Mouse (Mus musculus): Measurements from ENCODE around the gene Disp1. TPM values are rescaled to one million over a fixed set of nuclear protein-coding genes. Genes with fewer than 3 reads are reported as not detected.

Disp1 gene
- polyA plus RNA-seq (2016; fragmentation: Nextera tagmentation; extraction: Ambion mirVana): 22.1 and 25.3 TPM in 2 replicates

DNA sequence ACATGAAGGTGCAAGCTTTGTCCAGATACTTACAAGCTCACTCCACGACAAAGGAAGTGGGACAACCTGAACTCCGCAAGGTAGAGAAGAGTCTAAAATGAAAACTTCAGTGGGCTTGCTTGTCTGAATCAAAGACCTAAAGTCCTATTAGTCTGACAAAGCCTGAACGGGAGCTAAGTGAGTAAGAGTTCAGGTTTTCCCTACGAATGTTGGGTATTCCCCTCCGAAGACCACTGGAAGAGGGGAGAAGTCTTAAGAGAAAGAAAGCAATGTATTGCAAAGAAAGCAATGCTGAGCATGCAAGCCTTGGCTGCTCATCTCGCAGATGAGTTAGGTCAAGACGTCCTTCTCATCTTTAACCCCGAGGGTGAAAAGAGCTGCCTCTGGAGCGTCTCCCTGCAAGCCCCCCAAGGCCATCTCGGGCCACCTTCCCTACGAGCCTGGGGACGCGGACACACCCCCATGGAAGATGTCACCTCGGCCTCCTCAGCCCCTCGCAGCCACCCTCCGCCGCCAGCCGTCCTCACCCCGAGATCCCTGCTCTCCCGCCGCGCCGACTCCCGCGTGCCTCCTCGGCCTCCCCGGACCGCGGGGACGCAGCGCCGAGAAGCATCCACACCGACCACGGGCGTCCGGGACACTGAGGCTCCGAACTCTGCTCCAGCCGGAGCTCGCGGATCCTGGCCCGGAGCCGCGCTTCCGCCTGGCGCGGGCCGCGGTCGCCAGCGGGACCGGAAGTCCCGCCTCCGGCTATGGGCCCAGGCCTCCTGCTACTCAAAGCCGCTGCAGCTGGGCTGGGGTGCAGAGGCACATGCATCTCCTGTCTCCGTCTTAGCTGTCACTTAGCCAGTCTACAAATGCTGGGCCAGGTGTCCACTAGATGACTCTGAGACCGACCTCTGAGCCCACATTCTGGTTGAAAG, at the start of gene Disp1:
Gene Disp1 (minus strand): TSS at position 727 of the 923 bp plus-strand sequence.
- Histone ChIP-seq H3K9ac (replicated peaks) (peak within 1 kb of the TSS; percentile 93), H3K27ac (peak within 1 kb of the TSS; percentile 80), H3K36me3 (peaks cover 5% of the 10 kb centered on the region; the same call in 1 of the 2 replicates), H3K9me3 (no peaks in the 10 kb centered on the region), H3K4me2 (peak within 1 kb of the TSS; percentile 73), H3K27me3 (no peaks in the 10 kb centered on the region), H3K4me1 (replicated peaks) (peaks cover 19% of the 10 kb centered on the region), H3K4me3 (replicated peaks) (peak within 1 kb of the TSS; percentile 74)
- 3% methylated on average over 56 of the region's 56 CpGs for WGBS
- ATAC-seq (ENCODE audit: insufficient number of reproducible peaks, insufficient read depth, low FRiP score, low TSS enrichment, low read depth): peak; percentile 93

DNA sequence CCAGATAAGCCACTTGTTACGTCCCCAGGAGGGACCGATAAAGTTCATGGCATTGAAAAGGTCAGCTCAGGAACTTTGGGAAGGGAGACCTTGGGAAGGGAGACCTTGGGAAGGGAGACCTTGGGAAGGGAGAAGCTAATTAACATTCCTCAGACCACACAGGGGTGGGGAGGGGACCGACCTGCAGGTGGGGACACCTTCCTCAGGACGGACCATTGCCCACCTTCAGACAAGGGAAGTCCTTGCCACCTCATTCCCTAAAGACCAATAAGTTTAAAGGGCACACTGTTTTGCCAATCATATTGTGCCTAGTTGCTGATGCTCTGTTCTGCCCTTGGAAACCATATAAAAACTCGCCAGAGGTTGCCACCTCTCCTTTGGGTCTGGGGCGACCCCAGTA, 46.3 kb upstream of the Disp1 start:
- 77% methylated on average over 6 of the region's 6 CpGs for WGBS
- 0 out of 2 replicates have a peak, but pooled peaks cover 3% of the 10 kb centered on the region for H3K9me3 ChIP-seq
- H3K27me3 ChIP-seq: no peaks in the 10 kb centered on the region
- no peak overlapping the region for H3K4me3 ChIP-seq (replicated peaks)
- H3K36me3 ChIP-seq: no peaks in the 10 kb centered on the region
- ATAC-seq (ENCODE audit: insufficient number of reproducible peaks, insufficient read depth, low FRiP score, low TSS enrichment, low read depth): no peak
- H3K27ac ChIP-seq: no peak overlapping the region
- no peak overlapping the region for H3K9ac ChIP-seq (replicated peaks)
- H3K4me1 ChIP-seq (replicated peaks): peaks cover 4% of the 10 kb centered on the region; the same call in 1 of the 2 replicates
- H3K4me2 ChIP-seq: no peak overlapping the region

DNA sequence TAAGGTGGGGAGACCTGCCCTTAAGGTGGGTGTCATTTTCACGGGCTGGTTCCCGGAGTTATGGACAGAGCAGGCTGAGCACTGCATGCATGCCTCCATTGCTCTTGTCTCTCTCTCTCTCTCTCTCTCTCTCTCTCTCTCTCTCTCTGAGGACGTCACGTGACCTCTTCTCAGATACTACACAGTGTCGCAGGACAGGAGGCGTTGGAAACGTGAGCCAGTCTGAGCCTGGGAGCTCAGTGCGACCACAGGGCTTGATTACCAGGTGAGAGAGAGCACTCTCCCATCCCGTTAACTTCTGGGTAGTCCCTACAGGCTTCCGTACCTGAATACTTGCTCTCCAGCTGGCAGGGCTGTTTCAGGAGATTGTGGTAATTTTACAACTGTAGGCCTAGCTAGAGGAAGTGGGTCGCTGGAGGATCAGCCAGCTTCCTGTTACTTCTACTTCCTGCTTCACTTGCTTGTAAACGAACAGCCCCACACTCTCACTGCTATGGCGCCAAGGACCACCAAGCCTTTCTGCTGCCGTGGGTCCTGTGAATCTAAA, 44.7 kb upstream of the Disp1 start:
- 0 out of 2 replicates have a peak, but pooled peaks cover 3% of the 10 kb centered on the region for H3K9me3 ChIP-seq
- H3K9ac ChIP-seq (replicated peaks): no peak overlapping the region
- no peaks in the 10 kb centered on the region for H3K36me3 ChIP-seq
- WGBS: 59% methylated on average over 14 of the region's 14 CpGs
- no peak for ATAC-seq (ENCODE audit: insufficient number of reproducible peaks, insufficient read depth, low FRiP score, low TSS enrichment, low read depth)
- no peak overlapping the region for H3K4me3 ChIP-seq (replicated peaks)
- peaks cover 4% of the 10 kb centered on the region; the same call in 1 of the 2 replicates for H3K4me1 ChIP-seq (replicated peaks)
- H3K27me3 ChIP-seq: no peaks in the 10 kb centered on the region
- H3K4me2 ChIP-seq: no peak overlapping the region
- H3K27ac ChIP-seq: no peak overlapping the region

DNA sequence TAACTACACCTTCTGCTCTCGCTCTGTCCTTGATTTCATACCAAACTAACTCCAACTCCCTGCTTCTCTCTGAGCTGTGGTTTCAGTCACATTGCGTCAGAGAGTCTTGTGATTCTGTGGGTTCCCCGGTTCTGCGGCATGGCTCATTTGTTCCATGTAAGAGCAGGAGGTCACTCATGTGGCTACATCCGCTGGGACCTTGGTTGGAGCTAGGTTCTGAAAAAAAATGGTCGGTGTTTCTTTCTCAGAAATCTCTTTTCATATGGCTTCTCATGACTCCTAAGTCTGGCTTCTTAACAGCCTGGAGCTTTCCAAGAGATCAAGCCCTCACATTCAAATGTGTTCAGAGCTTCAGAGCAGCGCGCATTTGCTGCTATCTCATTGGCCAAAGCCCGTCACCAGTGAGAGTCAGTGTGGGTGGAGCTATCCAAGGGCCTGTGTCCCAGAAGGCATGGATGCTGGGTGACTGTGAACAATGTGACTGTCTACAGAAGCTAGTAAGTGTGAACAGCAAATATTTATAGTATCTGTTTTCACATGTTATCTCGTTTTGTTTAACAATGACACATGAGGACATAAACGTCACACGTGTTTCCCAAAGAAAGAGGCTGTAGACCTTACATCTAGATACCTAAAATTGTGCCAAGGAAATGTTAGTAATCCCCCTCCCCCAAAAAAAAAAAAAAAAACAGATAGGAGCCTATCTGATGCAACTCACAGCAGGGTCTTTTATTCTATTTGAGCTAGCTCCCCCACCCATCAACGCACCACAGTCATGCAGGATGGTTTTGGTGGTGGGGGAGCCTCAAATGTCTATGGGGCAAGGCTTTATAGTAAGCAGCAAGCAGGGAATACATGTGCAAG, 43.1 kb upstream of the Disp1 start:
- H3K36me3 ChIP-seq: no peaks in the 10 kb centered on the region
- WGBS: 81% methylated on average over 13 of the region's 13 CpGs
- H3K9ac ChIP-seq (replicated peaks): no peak overlapping the region
- H3K27me3 ChIP-seq: no peaks in the 10 kb centered on the region
- H3K4me3 ChIP-seq (replicated peaks): no peak overlapping the region
- H3K4me2 ChIP-seq: no peak overlapping the region
- no peaks in the 10 kb centered on the region for H3K9me3 ChIP-seq
- H3K4me1 ChIP-seq (replicated peaks): peaks cover 4% of the 10 kb centered on the region; the same call in 1 of the 2 replicates
- ATAC-seq (ENCODE audit: insufficient number of reproducible peaks, insufficient read depth, low FRiP score, low TSS enrichment, low read depth): no peak
- no peak overlapping the region for H3K27ac ChIP-seq

DNA sequence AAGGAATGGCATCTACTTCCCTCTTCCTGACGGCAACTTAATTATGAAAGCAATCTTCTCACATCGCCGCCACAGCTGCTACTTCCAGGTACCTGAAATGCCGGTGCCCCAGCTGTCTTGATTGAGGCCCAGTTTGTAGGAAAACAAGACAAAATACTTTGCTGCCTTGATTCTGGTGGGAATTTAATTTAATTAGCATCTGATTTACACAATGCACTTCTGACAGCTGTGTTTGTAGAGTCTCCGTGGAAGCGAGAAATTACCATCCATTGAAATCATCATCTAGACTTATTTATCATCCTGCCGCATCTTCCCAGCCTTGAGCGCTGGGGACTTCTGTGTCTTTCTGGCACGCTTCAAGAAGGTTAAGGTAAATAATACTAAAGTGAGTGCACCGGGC, 31.3 kb upstream of the Disp1 start:
- no peak overlapping the region for H3K9ac ChIP-seq (replicated peaks)
- H3K4me2 ChIP-seq: no peak overlapping the region
- H3K9me3 ChIP-seq: no peaks in the 10 kb centered on the region
- ATAC-seq (ENCODE audit: insufficient number of reproducible peaks, insufficient read depth, low FRiP score, low TSS enrichment, low read depth): no peak
- WGBS: 61% methylated on average over 10 of the region's 10 CpGs
- H3K4me3 ChIP-seq (replicated peaks): no peak overlapping the region
- no peak overlapping the region for H3K27ac ChIP-seq
- H3K36me3 ChIP-seq: no peaks in the 10 kb centered on the region
- 0 out of 2 replicates have a peak, but pooled peaks cover 7% of the 10 kb centered on the region for H3K4me1 ChIP-seq (replicated peaks)
- H3K27me3 ChIP-seq: no peaks in the 10 kb centered on the region

DNA sequence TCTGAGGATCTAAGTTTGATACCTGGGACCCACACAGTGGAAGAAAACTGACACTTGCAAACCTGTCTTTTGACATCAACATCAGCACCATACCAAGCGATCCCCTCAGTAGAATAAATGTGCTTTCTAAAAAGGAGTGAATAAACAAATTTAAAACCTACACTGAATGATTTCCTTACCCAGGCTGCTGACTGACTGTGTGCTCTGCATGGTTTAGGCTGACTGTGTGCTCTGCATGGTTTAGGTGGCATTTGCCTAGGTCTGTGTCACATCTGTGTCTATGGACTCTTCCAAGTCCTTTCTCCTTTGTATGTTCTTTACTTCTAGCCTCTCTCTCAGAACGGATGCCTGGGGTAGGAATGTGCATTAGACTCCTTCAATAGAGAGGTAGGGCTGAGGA, 30.5 kb upstream of the Disp1 start:
- no peak for ATAC-seq (ENCODE audit: insufficient number of reproducible peaks, insufficient read depth, low FRiP score, low TSS enrichment, low read depth)
- Histone ChIP-seq H3K36me3 (no peaks in the 10 kb centered on the region), H3K27me3 (no peaks in the 10 kb centered on the region), H3K9me3 (no peaks in the 10 kb centered on the region), H3K27ac (no peak overlapping the region), H3K4me3 (replicated peaks) (no peak overlapping the region), H3K4me2 (no peak overlapping the region), H3K4me1 (replicated peaks) (0 out of 2 replicates have a peak, but pooled peaks cover 7% of the 10 kb centered on the region), H3K9ac (replicated peaks) (no peak overlapping the region)
- WGBS: 80% methylated on average over 2 of the region's 2 CpGs

DNA sequence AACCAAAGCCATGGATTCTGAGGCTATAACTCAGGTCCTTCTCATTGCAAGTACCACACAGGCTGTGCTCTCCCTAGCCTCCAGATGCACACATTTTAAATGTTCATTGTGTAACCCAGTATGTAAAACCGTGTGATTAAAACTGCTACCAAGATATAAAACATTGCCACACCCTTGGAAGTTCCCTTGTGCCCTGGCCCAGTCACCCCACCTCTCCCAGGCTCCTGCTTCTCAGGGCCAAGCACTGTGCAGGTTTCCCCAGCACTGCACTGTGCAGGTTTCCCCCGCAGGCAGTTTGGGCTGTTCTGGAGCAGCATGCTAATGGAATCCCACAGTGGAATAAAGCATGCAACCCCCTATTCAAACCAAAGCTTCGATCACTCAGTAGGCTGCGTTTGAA, 29.3 kb upstream of the Disp1 start:
- Histone ChIP-seq H3K4me2 (no peak overlapping the region), H3K4me3 (replicated peaks) (no peak overlapping the region), H3K9me3 (no peaks in the 10 kb centered on the region), H3K27me3 (no peaks in the 10 kb centered on the region), H3K4me1 (replicated peaks) (0 out of 2 replicates have a peak, but pooled peaks cover 7% of the 10 kb centered on the region), H3K9ac (replicated peaks) (no peak overlapping the region), H3K36me3 (no peaks in the 10 kb centered on the region), H3K27ac (no peak overlapping the region)
- ATAC-seq (ENCODE audit: insufficient number of reproducible peaks, insufficient read depth, low FRiP score, low TSS enrichment, low read depth): no peak
- WGBS: 63% methylated on average over 4 of the region's 4 CpGs

DNA sequence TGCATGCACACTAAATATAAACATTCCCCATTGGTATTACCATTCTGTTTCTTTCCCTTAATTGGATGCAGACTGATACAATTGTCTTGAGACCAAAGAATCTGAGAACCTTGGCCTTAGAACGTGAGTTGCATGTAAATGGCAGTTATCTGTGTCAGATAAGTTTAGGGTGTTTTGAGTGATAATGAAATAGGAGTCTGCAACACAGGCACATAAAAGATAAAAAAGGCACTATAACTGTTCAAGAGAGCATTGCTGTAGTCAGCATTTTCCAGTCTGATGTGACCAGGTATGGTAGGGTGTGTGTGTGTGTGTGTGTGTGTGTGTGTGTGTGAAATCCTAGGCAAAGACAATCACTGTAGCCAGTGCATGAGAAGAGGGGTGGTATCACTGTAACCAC, 26.8 kb upstream of the Disp1 start:
- Histone ChIP-seq H3K27me3 (no peaks in the 10 kb centered on the region), H3K4me2 (no peak overlapping the region), H3K9me3 (peaks cover 8% of the 10 kb centered on the region; the same call in 1 of the 2 replicates), H3K9ac (replicated peaks) (no peak overlapping the region), H3K27ac (no peak overlapping the region), H3K36me3 (no peaks in the 10 kb centered on the region), H3K4me3 (replicated peaks) (no peak overlapping the region), H3K4me1 (replicated peaks) (0 out of 2 replicates have a peak, but pooled peaks cover 7% of the 10 kb centered on the region)
- 34% methylated on average over 1 of the region's 1 CpGs for WGBS
- no peak for ATAC-seq (ENCODE audit: insufficient number of reproducible peaks, insufficient read depth, low FRiP score, low TSS enrichment, low read depth)

DNA sequence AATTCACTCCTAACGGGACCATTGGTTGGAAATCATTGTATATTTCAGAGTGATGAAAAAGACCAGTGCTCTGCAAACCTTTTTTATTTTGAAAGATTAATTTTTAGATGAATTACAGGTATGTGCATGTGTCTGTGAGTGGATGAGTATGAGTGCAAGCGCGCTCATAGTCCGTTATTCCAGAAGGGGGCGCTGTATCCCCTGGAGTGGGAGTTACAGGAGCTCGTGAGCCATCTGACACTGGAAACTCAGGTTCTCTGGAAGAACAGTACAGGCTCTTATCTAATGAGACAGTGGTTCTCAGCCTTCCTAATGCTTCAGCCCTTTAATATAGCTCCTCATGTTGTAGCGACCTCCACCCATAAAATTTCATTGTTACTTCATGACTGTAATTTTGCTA, 22.0 kb upstream of the Disp1 start:
- no peak overlapping the region for H3K4me3 ChIP-seq (replicated peaks)
- H3K4me2 ChIP-seq: no peak overlapping the region
- H3K9ac ChIP-seq (replicated peaks): no peak overlapping the region
- no peak for ATAC-seq (ENCODE audit: insufficient number of reproducible peaks, insufficient read depth, low FRiP score, low TSS enrichment, low read depth)
- H3K27me3 ChIP-seq: no peaks in the 10 kb centered on the region
- no peak overlapping the region for H3K27ac ChIP-seq
- peaks cover 8% of the 10 kb centered on the region; the same call in 1 of the 2 replicates for H3K9me3 ChIP-seq
- H3K36me3 ChIP-seq: no peaks in the 10 kb centered on the region
- H3K4me1 ChIP-seq (replicated peaks): no peaks in the 10 kb centered on the region
- WGBS: 78% methylated on average over 7 of the region's 7 CpGs

DNA sequence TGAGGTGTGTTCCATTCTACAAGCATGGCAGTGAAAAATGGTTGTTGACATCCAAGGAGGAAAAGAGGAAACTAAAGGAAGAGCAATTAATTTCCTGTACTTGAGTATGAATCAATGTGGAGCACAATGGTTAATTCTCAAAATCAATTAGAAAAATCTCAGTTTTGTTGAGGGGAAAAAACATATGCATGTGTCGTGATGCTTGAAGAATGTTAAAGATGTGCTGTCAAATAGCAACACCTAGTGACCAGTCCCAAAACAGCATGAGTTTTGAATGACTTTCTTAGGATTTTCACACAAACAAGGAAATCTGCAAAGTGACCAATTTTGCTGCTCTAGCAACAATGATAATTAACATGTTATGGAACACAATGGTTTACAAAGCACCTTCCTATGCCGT, 16.6 kb upstream of the Disp1 start:
- Histone ChIP-seq H3K36me3 (no peaks in the 10 kb centered on the region), H3K4me1 (replicated peaks) (no peaks in the 10 kb centered on the region), H3K4me3 (replicated peaks) (no peak overlapping the region), H3K27ac (no peak overlapping the region), H3K27me3 (no peaks in the 10 kb centered on the region), H3K9me3 (no peaks in the 10 kb centered on the region), H3K4me2 (no peak overlapping the region), H3K9ac (replicated peaks) (no peak overlapping the region)
- ATAC-seq (ENCODE audit: insufficient number of reproducible peaks, insufficient read depth, low FRiP score, low TSS enrichment, low read depth): no peak
- WGBS: 26% methylated on average over 2 of the region's 2 CpGs

DNA sequence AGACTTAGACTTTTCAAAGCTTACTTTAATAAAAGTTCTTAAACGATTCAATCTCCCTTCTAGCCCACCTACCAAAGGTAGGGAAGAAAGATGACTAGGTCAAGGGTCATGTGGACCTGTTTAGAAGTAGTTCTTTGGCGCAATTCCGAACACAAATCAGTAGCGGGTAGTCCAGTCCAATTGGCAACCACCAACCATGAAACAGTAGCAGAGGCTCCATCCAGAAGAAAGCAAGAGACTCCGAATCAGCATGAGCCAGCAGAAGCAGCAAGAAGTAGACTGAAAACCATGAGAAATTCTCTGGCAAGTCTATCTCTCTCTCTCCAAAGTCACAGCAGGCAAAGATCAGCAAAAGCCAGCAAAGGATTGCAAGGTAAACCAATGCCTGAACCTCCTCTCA, 15.1 kb upstream of the Disp1 start:
- H3K27ac ChIP-seq: no peak overlapping the region
- H3K4me3 ChIP-seq (replicated peaks): no peak overlapping the region
- ATAC-seq (ENCODE audit: insufficient number of reproducible peaks, insufficient read depth, low FRiP score, low TSS enrichment, low read depth): no peak
- H3K27me3 ChIP-seq: no peaks in the 10 kb centered on the region
- H3K4me2 ChIP-seq: no peak overlapping the region
- H3K4me1 ChIP-seq (replicated peaks): no peaks in the 10 kb centered on the region
- H3K9ac ChIP-seq (replicated peaks): no peak overlapping the region
- H3K36me3 ChIP-seq: no peaks in the 10 kb centered on the region
- 92% methylated on average over 5 of the region's 5 CpGs for WGBS
- no peaks in the 10 kb centered on the region for H3K9me3 ChIP-seq

Data from limb, embryonic 12.5 days (tissue).